Mouse (Mus musculus): ENCODE results near the gene Lrtm2. TPM values are rescaled to one million over a fixed set of nuclear protein-coding genes. Genes with fewer than 3 reads are reported as not detected.
A peak's percentile ranks its signal among the peaks of the same experiment; 100 is the strongest.

Gene Lrtm2
- polyA plus RNA-seq, 1 experiment from 2014 or later = 0.29 TPM

DNA sequence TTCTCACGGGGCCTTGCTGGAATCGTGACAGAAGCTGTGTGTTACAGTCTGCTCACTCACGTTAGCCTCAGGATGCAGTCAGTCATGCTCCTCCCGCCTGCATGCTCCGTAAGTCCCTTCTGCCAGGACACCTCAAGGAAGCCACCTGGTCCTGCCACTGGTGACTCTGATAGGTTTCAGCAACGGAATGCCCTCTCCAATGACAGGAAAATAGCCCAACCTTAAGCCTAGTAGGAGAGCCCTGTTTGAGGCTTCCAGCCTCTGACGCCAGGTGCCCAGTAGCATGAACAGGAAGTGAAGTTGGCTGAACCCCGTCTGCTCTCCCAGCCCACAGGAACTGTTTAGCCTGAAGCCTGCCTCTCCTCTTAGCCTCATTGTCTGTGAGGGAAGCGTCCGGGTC lies 15.7 kb upstream of the Lrtm2 start:
- no peaks in the 10 kb centered on the region for H3K36me3 ChIP-seq (ENCODE audit: insufficient read depth, low read length)
- ATAC-seq (no peak), DNase-seq (ENCODE audit: low spot score) (no peak)

DNA sequence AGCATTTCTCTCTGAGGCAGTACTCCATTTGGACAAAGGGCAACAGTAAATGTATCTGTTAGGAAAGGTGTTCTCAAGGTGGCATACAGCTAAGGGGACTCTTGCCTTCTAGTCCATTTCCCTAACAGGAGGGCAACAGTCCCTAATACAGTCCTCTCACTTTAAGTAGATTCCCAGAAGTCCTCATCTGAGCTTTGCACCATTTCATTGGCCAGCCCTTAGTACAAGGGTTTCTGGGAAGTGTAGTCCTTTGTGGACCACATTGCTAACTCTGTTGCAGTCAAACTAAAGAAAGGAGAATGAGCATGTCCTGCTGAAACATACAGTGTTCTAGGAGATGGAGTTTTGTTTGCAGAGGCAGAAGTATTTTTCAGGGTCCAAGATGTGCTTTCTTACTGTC lies 10.8 kb upstream of the Lrtm2 start:
- H3K4me3 ChIP-seq (ENCODE audit: low read depth, low read length) = no peak overlapping the region
- peak; percentile 90 for ATAC-seq
- peak; percentile 74 for DNase-seq (ENCODE audit: low spot score)

More for the DNA sequence above, 15.7 kb upstream of the Lrtm2 start:
- Histone ChIP-seq H3K4me2 (replicated peaks; ENCODE audit: low read depth, low read length) (no peak overlapping the region), H3K9me3 (ENCODE audit: low read length) (no peaks in the 10 kb centered on the region), H3K4me1 (ENCODE audit: insufficient read depth, low read depth, low read length) (no peaks in the 10 kb centered on the region), H3K4me3 (ENCODE audit: low read depth, low read length) (no peak overlapping the region), H3K9ac (replicated peaks; ENCODE audit: low read depth) (no peak overlapping the region), H3K27me3 (replicated peaks; ENCODE audit: insufficient read depth, low read length) (no peaks in the 10 kb centered on the region), H3K27ac (ENCODE audit: low read length) (no peak overlapping the region)
- no peak for TF ChIP-seq CTCF (IDR thresholded peaks at IDR 0.05)
- TF ChIP-seq EP300 (IDR thresholded peaks at IDR 0.05) = no peak
- WGBS = 41% methylated on average over 10 of the region's 10 CpGs

GRCm38 (mm10) chr6:119338121-119338912 lies 7.8 kb upstream of the Lrtm2 start:
- 41% methylated on average over 11 of the region's 11 CpGs for WGBS
- Histone ChIP-seq H3K27ac (ENCODE audit: low read length) (no peak overlapping the region), H3K9me3 (ENCODE audit: low read length) (no peaks in the 10 kb centered on the region), H3K9ac (replicated peaks; ENCODE audit: low read depth) (no peak overlapping the region), H3K27me3 (replicated peaks; ENCODE audit: insufficient read depth, low read length) (no peaks in the 10 kb centered on the region), H3K4me3 (ENCODE audit: low read depth, low read length) (no peak overlapping the region), H3K4me1 (ENCODE audit: insufficient read depth, low read depth, low read length) (no peaks in the 10 kb centered on the region), H3K36me3 (ENCODE audit: insufficient read depth, low read length) (no peaks in the 10 kb centered on the region), H3K4me2 (replicated peaks; ENCODE audit: low read depth, low read length) (no peak overlapping the region)
- no peak for DNase-seq (ENCODE audit: low spot score)
- no peak for ATAC-seq
- no peak for TF ChIP-seq CTCF (IDR thresholded peaks at IDR 0.05)
- TF ChIP-seq EP300 (IDR thresholded peaks at IDR 0.05) = no peak

More for the DNA sequence above, 10.8 kb upstream of the Lrtm2 start:
- no peak overlapping the region for H3K9ac ChIP-seq (replicated peaks; ENCODE audit: low read depth)
- no peaks in the 10 kb centered on the region for H3K4me1 ChIP-seq (ENCODE audit: insufficient read depth, low read depth, low read length)
- TF ChIP-seq CTCF (IDR thresholded peaks at IDR 0.05) (no peak), EP300 (IDR thresholded peaks at IDR 0.05) (no peak)
- H3K9me3 ChIP-seq (ENCODE audit: low read length) = no peaks in the 10 kb centered on the region
- H3K27me3 ChIP-seq (replicated peaks; ENCODE audit: insufficient read depth, low read length) = no peaks in the 10 kb centered on the region
- no peaks in the 10 kb centered on the region for H3K36me3 ChIP-seq (ENCODE audit: insufficient read depth, low read length)
- H3K4me2 ChIP-seq (replicated peaks; ENCODE audit: low read depth, low read length) = no peak overlapping the region
- no peak overlapping the region for H3K27ac ChIP-seq (ENCODE audit: low read length)

GRCm38 (mm10) chr6:119337287-119337686 lies 6.7 kb upstream of the Lrtm2 start:
- no peaks in the 10 kb centered on the region for H3K9me3 ChIP-seq (ENCODE audit: low read length)
- H3K27me3 ChIP-seq (replicated peaks; ENCODE audit: insufficient read depth, low read length) = no peaks in the 10 kb centered on the region
- WGBS = 58% methylated on average over 3 of the region's 3 CpGs
- H3K4me2 ChIP-seq (replicated peaks; ENCODE audit: low read depth, low read length) = no peak overlapping the region
- H3K36me3 ChIP-seq (ENCODE audit: insufficient read depth, low read length) = no peaks in the 10 kb centered on the region
- H3K9ac ChIP-seq (replicated peaks; ENCODE audit: low read depth) = no peak overlapping the region
- TF ChIP-seq CTCF (IDR thresholded peaks at IDR 0.05) (no peak), EP300 (IDR thresholded peaks at IDR 0.05) (no peak)
- DNase-seq (ENCODE audit: low spot score) = no peak
- H3K27ac ChIP-seq (ENCODE audit: low read length) = no peak overlapping the region
- H3K4me3 ChIP-seq (ENCODE audit: low read depth, low read length) = no peak overlapping the region
- no peaks in the 10 kb centered on the region for H3K4me1 ChIP-seq (ENCODE audit: insufficient read depth, low read depth, low read length)
- ATAC-seq = no peak

DNA sequence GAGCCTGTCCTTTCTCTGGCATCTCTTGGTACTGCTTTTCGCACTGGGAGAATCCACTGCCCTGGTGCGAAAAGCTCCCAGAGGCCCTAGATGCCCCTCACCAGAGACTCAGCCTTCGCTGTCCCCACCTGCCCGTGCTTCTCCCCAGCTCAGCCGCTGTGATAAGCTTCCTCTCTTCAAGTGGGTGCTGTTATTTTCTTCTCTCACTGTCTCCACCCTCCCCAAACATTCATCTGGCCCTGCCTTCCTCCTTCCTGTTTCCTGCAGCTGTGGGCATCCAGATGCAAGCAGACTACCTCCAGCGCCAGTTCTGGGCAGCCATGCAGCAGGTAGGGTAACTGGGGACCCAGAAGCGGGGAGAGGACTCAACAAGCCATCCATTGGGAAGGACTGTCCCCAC lies 5.6 kb upstream of the Lrtm2 start:
- WGBS = 70% methylated on average over 7 of the region's 7 CpGs
- TF ChIP-seq EP300 (IDR thresholded peaks at IDR 0.05) = no peak
- TF ChIP-seq CTCF (IDR thresholded peaks at IDR 0.05) = no peak
- no peak for DNase-seq (ENCODE audit: low spot score)
- no peak overlapping the region for H3K9ac ChIP-seq (replicated peaks; ENCODE audit: low read depth)
- ATAC-seq = no peak
- H3K4me3 ChIP-seq (ENCODE audit: low read depth, low read length) = no peak overlapping the region
- no peaks in the 10 kb centered on the region for H3K36me3 ChIP-seq (ENCODE audit: insufficient read depth, low read length)
- H3K9me3 ChIP-seq (ENCODE audit: low read length) = no peaks in the 10 kb centered on the region
- H3K4me1 ChIP-seq (ENCODE audit: insufficient read depth, low read depth, low read length) = no peaks in the 10 kb centered on the region
- 0 out of 2 replicates have a peak, but pooled peaks cover 9% of the 10 kb centered on the region for H3K27me3 ChIP-seq (replicated peaks; ENCODE audit: insufficient read depth, low read length)
- H3K4me2 ChIP-seq (replicated peaks; ENCODE audit: low read depth, low read length) = no peak overlapping the region
- no peak overlapping the region for H3K27ac ChIP-seq (ENCODE audit: low read length)

GRCm38 (mm10) chr6:119333831-119334230 lies 3.3 kb upstream of the Lrtm2 start:
- H3K36me3 ChIP-seq (ENCODE audit: insufficient read depth, low read length) = no peaks in the 10 kb centered on the region
- 26% methylated on average over 3 of the region's 3 CpGs for WGBS
- H3K4me2 ChIP-seq (replicated peaks; ENCODE audit: low read depth, low read length) = no peak overlapping the region
- peaks cover 4% of the 10 kb centered on the region; the same call in 1 of the 2 replicates for H3K4me1 ChIP-seq (ENCODE audit: insufficient read depth, low read depth, low read length)
- H3K27me3 ChIP-seq (replicated peaks; ENCODE audit: insufficient read depth, low read length) = peaks cover 23% of the 10 kb centered on the region
- no peak for DNase-seq (ENCODE audit: low spot score)
- H3K9ac ChIP-seq (replicated peaks; ENCODE audit: low read depth) = no peak overlapping the region
- H3K27ac ChIP-seq (ENCODE audit: low read length) = no peak overlapping the region
- no peaks in the 10 kb centered on the region for H3K9me3 ChIP-seq (ENCODE audit: low read length)
- no peak for TF ChIP-seq EP300 (IDR thresholded peaks at IDR 0.05)
- no peak for ATAC-seq
- H3K4me3 ChIP-seq (ENCODE audit: low read depth, low read length) = no peak overlapping the region
